Mouse (Mus musculus) thymus, adult 2 months (tissue): ENCODE results near the gene Slc5a6. TPM values are rescaled to one million over a fixed set of nuclear protein-coding genes. Genes with fewer than 3 reads are reported as not detected.
"Not testable (repeated sequence)": the region's sequence is repeated elsewhere in the genome, so short reads cannot be mapped to it uniquely, and the experiment has no call there.

Experiments used
- DNase-seq: peaks from one replicate; pipeline ENCODE4 v3.0.0; 2021
- H3K27ac ChIP-seq: fragments of 200-500 bp; 2 replicates; pipeline ENCODE4 v1.5.1; 2012; ENCODE audit warnings: low read length, control low read depth; ENCODE audit not compliant: control insufficient read depth, insufficient read depth
- H3K27me3 ChIP-seq: fragments of 200-500 bp; 2 replicates; pipeline ENCODE4 v1.6.1; 2012; ENCODE audit warnings: mild to moderate bottlenecking, low read length, moderate library complexity, mixed read lengths; ENCODE audit not compliant: control insufficient read depth, insufficient read depth
- H3K36me3 ChIP-seq: fragments of 200-500 bp; 2 replicates; pipeline ENCODE4 v1.6.1; 2012; ENCODE audit warnings: mild to moderate bottlenecking, low read length, moderate library complexity; ENCODE audit not compliant: control insufficient read depth, insufficient read depth
- H3K4me1 ChIP-seq: fragments of 200-500 bp; replicated peaks from 2 replicates; pipeline ENCODE4 v1.6.1; 2012; ENCODE audit warnings: low read length; ENCODE audit not compliant: control insufficient read depth, insufficient read depth
- H3K4me3 ChIP-seq: fragments of 200-500 bp; 2 replicates; pipeline ENCODE4 v1.5.1; 2012; ENCODE audit warnings: mild to moderate bottlenecking, low read length, control low read depth, moderate library complexity; ENCODE audit not compliant: control insufficient read depth, insufficient read depth
- CTCF ChIP-seq: fragments of 200-500 bp; IDR thresholded peaks from 2 replicates; pipeline ENCODE4 v1.5.1; 2012; ENCODE audit warnings: mild to moderate bottlenecking, control low read depth, low read length, moderate library complexity, borderline replicate concordance; ENCODE audit not compliant: control insufficient read depth, poor library complexity, insufficient read depth; ENCODE audit errors: extremely low read depth
- POLR2A ChIP-seq: fragments of 200-500 bp; IDR thresholded peaks from 2 replicates; pipeline ENCODE4 v1.6.1; 2012; ENCODE audit warnings: mild to moderate bottlenecking, low read length, control low read depth, moderate library complexity; ENCODE audit not compliant: control insufficient read depth, poor library complexity, insufficient read depth; ENCODE audit errors: extremely low read depth
- WGBS: fragments of 180-500 bp; shearing (Covaris S2); methylation state at CpG from one replicate; pipeline ENCODE4 v1.1.7; 2018; 5-methylcytosine and 5-hydroxymethylcytosine counted together
- polyA plus RNA-seq: library from polyadenylated mRNA; depleted of rRNA; stranded (reverse); fragments of >200 nt; gene quantifications from 2 replicates; pipeline ENCODE4 v1.2.3, GENCODE M21; 2012

Gene Slc5a6
- polyA plus RNA-seq, 1 experiment = 37.3 TPM

DNA sequence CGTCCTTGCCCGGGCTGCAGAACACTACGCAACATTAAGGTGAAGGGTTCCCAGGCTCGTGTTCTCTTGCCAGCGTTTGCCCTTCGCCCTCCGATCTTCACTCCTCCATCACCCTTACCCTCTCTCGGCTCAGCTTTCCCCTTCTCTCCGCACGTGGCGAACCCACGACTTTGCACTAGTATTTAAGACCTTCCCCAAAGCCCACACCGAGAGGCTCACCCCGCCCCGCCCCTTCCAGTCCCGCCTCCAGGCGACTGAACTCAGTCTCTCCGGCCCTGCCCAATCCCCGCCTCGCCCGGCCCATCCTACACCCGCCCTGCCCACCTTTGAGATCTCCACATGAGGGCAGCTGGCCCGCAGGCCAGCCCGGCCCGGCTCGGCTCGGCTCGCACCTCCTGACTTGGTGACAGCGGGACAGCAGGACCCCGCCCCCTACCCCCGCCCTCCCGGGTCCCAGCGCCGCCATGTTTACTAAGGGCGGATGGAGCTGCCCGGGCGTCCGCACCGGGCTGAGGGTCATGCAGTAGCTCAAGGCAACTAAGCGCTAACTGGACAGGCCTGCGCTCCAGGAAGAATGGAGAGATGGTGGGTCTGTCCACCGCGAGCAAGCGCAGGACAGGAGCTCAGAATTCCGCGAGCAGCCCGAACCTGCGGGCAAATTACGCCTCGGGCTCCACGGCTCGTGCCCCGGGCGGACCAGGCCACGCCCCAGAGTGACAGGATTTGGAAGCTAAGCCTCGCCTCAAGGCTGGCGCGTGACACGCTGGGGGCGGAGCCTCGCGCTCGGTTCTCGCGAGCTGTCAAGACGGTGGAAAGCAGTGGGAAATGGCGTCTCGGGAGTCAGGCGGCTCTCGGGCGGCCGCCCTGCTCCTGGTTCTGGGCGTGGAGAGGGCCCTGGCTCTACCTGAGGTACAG, 619 bp downstream of the Slc5a6 start, which contains the start of gene Atraid:
Gene Atraid (plus strand): TSS at position 465 of the 915 bp plus-strand sequence.
- TF ChIP-seq CTCF = peak; percentile 28; the same call in 1 of the 2 replicates
- peak; percentile 95 for TF ChIP-seq POLR2A
- peak within 1 kb of the TSS; percentile 53 for H3K27ac ChIP-seq
- under 1% methylated on average over 73 of the region's 73 CpGs for WGBS
- peaks cover 4% of the 10 kb centered on the region for H3K4me1 ChIP-seq
- H3K36me3 ChIP-seq = no peaks in the 10 kb centered on the region
- peak; percentile 98 for DNase-seq
- peak within 1 kb of the TSS; percentile 63 for H3K4me3 ChIP-seq
- no peaks in the 10 kb centered on the region for H3K27me3 ChIP-seq

- 22% methylated on average over 5 of the region's 5 CpGs for WGBS
Measured at GRCm38 (mm10) chr5:31047074-31047473, 1.6 kb downstream of the Slc5a6 start.

GRCm38 (mm10) chr5:31046416-31046815, 2.3 kb downstream of the Slc5a6 start:
- DNase-seq = no peak
- TF ChIP-seq CTCF (no peak), POLR2A (no peak)
- Histone ChIP-seq H3K4me1 (peaks cover 4% of the 10 kb centered on the region), H3K36me3 (no peaks in the 10 kb centered on the region; the same call in 1 of the 2 replicates), H3K27ac (no peak overlapping the region), H3K4me3 (no peak overlapping the region), H3K27me3 (no peaks in the 10 kb centered on the region)
- WGBS = 97% methylated on average over 6 of the region's 6 CpGs

More at GRCm38 (mm10) chr5:31047074-31047473, 1.6 kb downstream of the Slc5a6 start:
- no peak overlapping the region for H3K27ac ChIP-seq
- no peak overlapping the region for H3K4me3 ChIP-seq
- no peaks in the 10 kb centered on the region; the same call in 1 of the 2 replicates for H3K36me3 ChIP-seq
- TF ChIP-seq POLR2A (no peak), CTCF (no peak)
- no peaks in the 10 kb centered on the region for H3K27me3 ChIP-seq
- peaks cover 4% of the 10 kb centered on the region for H3K4me1 ChIP-seq
- no peak for DNase-seq

DNA sequence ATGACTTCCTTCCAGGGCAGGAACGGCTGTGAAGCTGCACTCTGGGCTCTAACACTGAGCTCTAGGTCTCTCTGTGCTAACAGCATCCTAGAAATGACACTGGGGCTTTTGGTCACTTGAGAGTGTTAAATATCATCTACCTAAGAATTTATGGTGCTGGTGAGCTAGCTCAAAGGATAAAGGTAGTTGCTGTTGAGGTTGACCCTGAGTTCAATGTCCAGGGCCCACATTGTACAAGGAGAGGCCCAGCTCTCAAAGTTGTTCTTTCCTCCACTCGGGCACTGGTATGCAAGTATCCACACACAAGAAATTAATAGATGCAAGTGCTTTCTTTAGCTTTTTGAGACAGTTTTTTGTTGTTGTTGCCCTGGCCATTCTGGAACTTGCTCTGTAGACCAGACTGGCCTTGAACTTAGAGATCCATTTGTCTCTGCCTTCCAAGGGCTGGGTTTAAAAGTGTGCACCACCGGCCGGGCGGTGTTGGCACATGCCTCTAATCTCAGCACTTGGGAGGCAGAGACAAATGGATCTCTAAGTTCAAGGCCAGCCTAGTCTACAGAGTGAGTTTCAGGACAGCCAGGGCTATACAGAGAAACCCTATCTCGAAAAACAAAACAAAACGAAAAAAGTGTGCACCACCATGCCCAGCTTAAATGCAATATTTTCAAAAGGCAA, 10.4 kb downstream of the Slc5a6 start:
- Histone ChIP-seq H3K27me3 (no peaks in the 10 kb centered on the region), H3K36me3 (no peaks in the 10 kb centered on the region; the same call in 1 of the 2 replicates), H3K27ac (no peak overlapping the region), H3K4me3 (no peak overlapping the region), H3K4me1 (no peaks in the 10 kb centered on the region)
- no peak for DNase-seq
- TF ChIP-seq CTCF (no peak), POLR2A (no peak)
- WGBS = 97% methylated on average over 7 of the region's 7 CpGs

DNA sequence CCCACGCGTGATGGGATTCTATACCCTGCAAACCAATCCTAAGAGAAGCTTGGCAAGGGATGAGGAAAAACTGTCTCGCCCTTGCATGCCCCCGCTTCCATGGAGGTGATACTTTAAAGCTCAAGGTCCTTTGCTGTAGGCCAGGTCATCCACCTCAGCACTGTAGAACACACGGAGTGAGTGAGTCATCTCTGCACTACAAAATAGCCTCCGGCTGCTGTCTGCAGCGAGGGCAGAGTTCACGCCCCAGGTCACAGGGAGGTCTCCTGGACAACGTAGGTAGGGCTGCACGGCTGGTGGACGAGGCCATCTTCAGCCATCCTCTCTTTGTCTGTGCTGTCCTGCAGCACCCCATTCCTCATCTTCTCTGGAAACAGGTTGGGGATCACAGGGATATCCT, 12.2 kb downstream of the Slc5a6 start:
- H3K4me3 ChIP-seq, H3K36me3 ChIP-seq, H3K27me3 ChIP-seq, H3K4me1 ChIP-seq, H3K27ac ChIP-seq, DNase-seq: not testable (repeated sequence)
- WGBS = 95% methylated on average over 11 of the region's 11 CpGs

GRCm38 (mm10) chr5:31034669-31035068, 14.1 kb downstream of the Slc5a6 start:
- Histone ChIP-seq H3K27ac (no peak overlapping the region), H3K4me1 (no peaks in the 10 kb centered on the region), H3K4me3 (no peak overlapping the region), H3K27me3 (no peaks in the 10 kb centered on the region), H3K36me3 (no peaks in the 10 kb centered on the region)
- 92% methylated on average over 6 of the region's 6 CpGs for WGBS
- DNase-seq = no peak
- no peak for TF ChIP-seq POLR2A
- no peak for TF ChIP-seq CTCF

DNA sequence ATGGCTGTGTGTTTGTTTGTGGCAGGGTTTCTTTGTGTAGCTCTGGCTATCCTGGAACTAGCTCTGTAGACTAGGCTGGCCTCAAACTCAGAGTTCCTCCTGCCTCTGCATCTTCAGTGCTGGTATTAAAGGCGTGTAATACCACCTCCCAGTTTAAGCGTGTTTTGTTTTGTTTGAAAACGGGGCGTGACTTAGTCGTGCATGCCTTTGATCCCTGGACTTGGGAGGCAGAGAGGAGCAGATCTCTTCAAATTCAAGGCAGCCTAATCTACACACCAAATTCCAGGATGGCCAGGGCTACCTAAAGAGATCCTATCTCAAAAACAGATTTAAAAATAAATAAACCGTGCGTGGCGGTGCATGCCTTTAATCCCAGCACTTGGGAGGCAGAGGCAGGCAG, 17.2 kb downstream of the Slc5a6 start:
- Histone ChIP-seq H3K27ac (no peak overlapping the region), H3K27me3 (no peaks in the 10 kb centered on the region), H3K36me3 (no peaks in the 10 kb centered on the region), H3K4me3 (no peak overlapping the region), H3K4me1 (no peaks in the 10 kb centered on the region)
- TF ChIP-seq POLR2A (no peak), CTCF (no peak)
- WGBS = 95% methylated on average over 8 of the region's 8 CpGs
- no peak for DNase-seq
